Mouse (Mus musculus) lung, embryonic 15.5 days (tissue): Measurements from ENCODE around the gene Zkscan4. TPM values are rescaled to one million over a fixed set of nuclear protein-coding genes. Genes with fewer than 3 reads are reported as not detected.

Experiments used
- microRNA counts: library from miRNA; unstranded; fragments of <30 nt; microRNA quantifications from one replicate; lab custom pipeline; 2016
- microRNA-seq: library from miRNA; unstranded; fragments of <30 nt; microRNA quantifications from one replicate; pipeline ENCODE4, GENCODE M21; 2016
- polyA plus RNA-seq: library from polyadenylated mRNA; unstranded; fragments of >200 nt; fragmentation: Nextera tagmentation; extraction: Ambion mirVana; gene quantifications from 2 replicates; pipeline ENCODE4 v1.2.1, GENCODE M21; 2015

The Zkscan4 gene
- polyA plus RNA-seq, 1 experiment from 2014 or later = 3.4 TPM

MicroRNAs within 50 kb of the gene (microRNA counts, 519-probe panel; counts per million panel counts)
- microRNA mmu-miR-1896 (lab: Ali Mortazavi, UCI) = 2,517 counts per million, percentile 53 among the panel's probes with 10 or more counts

Small RNA genes lying within 50 kb of the gene (microRNA-seq; reads per million reads assigned to microRNA genes)
- gene Mir1896 = not detected

Other genes with a start within 250 kb of the Zkscan4 start
- not detected in 2 replicates for gene Gpx5, start 186.2 kb upstream of the Zkscan4 start, polyA plus RNA-seq
- not detected in 2 replicates for gene Gpx6, start 166.8 kb upstream of the Zkscan4 start, polyA plus RNA-seq
- gene Olfr1367, start 132.0 kb upstream of the Zkscan4 start, polyA plus RNA-seq = not detected in 2 replicates
- gene Zscan12, start 116.1 kb upstream of the Zkscan4 start, polyA plus RNA-seq = 12.6 and 13.3 TPM in 2 replicates
- gene Zkscan3, start 76.2 kb upstream of the Zkscan4 start, polyA plus RNA-seq = 83.4 and 90.4 TPM in 2 replicates
- gene Pgbd1, start 37.8 kb upstream of the Zkscan4 start, polyA plus RNA-seq = 2.8 and 3.0 TPM in 2 replicates
- 31.3 and 33.8 TPM in 2 replicates for gene Zscan26, start 25.2 kb upstream of the Zkscan4 start, polyA plus RNA-seq
- gene Nkapl, start 10.4 kb upstream of the Zkscan4 start, polyA plus RNA-seq = 3.1 and 3.8 TPM in 2 replicates
- gene Gm10065, start 534 bp downstream of the Zkscan4 start, polyA plus RNA-seq = not detected in 2 replicates
- gene AK157302, start 16.3 kb downstream of the Zkscan4 start, polyA plus RNA-seq = 0.29 and 0.31 TPM in 2 replicates
- 4.9 and 6.1 TPM in 2 replicates for gene Gm11273, start 22.5 kb downstream of the Zkscan4 start, polyA plus RNA-seq
- gene Zkscan8, start 52.2 kb downstream of the Zkscan4 start, polyA plus RNA-seq = 5.5 and 6.8 TPM in 2 replicates
- 0.10 and 0.26 TPM in 2 replicates for gene Olfr1366, start 63.9 kb downstream of the Zkscan4 start, polyA plus RNA-seq
- gene Olfr1535, start 81.0 kb downstream of the Zkscan4 start, polyA plus RNA-seq = 0.04 TPM in 1 of 2 replicates, not detected in the other
- not detected in 2 replicates for gene Olfr1364, start 102.9 kb downstream of the Zkscan4 start, polyA plus RNA-seq
- gene Olfr1362, start 135.1 kb downstream of the Zkscan4 start, polyA plus RNA-seq = not detected in 2 replicates
- gene Olfr11, start 163.6 kb downstream of the Zkscan4 start, polyA plus RNA-seq = not detected in 2 replicates
- gene Olfr1361, start 184.5 kb downstream of the Zkscan4 start, polyA plus RNA-seq = not detected in 2 replicates
- not detected in 2 replicates for gene Olfr1360, start 198.5 kb downstream of the Zkscan4 start, polyA plus RNA-seq
- not detected in 2 replicates for gene Olfr1359, start 219.2 kb downstream of the Zkscan4 start, polyA plus RNA-seq
- gene Hist1h2bl, start 237.2 kb downstream of the Zkscan4 start, polyA plus RNA-seq = 2.0 and 3.0 TPM in 2 replicates
- gene Hist1h2ai, start 237.5 kb downstream of the Zkscan4 start, polyA plus RNA-seq = 25.5 and 29.4 TPM in 2 replicates
- 11.8 and 14.4 TPM in 2 replicates for gene Hist1h3h, start 238.8 kb downstream of the Zkscan4 start, polyA plus RNA-seq
- 4.5 and 5.5 TPM in 2 replicates for gene Hist1h2bm, start 243.1 kb downstream of the Zkscan4 start, polyA plus RNA-seq